8 mouse cellular contexts compared by ENCODE assay signal in the genomic region with DNA sequence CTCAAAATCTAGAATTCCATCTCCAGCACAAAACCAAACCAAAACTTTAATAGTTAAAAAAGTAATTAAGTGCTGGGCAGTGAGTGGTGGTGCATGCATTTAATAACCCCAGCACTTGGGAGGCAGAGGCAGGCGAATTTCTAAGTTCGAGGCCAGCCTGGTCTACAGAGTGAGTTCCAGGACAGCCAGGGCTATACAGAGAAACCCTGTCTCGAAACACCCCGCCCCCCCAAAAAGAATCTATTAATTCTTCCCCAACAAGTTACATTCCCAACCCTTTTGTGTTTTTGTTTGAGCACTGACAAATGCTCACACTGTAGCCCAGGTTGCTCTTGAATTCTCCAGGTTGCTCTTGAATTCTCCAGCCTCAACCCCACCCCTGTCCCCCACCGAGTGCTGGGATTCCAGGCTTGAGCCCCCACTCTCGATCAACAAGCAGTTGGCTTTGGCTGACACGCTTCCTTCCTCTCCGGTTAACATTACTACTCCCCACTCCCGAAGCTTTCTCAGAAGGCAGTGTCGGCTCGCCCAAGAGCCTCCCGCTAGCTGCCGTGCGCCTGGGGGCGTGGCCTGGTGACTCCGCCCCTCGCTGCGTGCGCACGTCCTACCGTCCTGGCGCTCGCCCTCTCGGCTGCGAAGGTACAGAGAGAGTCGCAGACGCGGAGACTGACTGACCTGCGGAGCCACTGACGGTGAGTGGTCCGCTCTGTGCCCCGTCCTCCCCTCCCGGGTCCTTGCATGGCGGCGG. TPM values are rescaled to one million over a fixed set of nuclear protein-coding genes. Genes with fewer than 3 reads are reported as not detected.
A peak's percentile ranks its signal among the peaks of the same experiment; 100 is the strongest.
DNase-seq lines count a peak whose midpoint lies in the region; ATAC-seq lines count a peak whose summit lies in the region.

A gene (plus strand): TSS at position 582 of the 748 bp plus-strand sequence.

- no peaks in the 10 kb centered on the region for H3K27me3 ChIP-seq in hindbrain, embryonic 15.5 days

- peak within 1 kb of the TSS; percentile 83 for H3K27ac ChIP-seq in hindbrain, embryonic 15.5 days (replicated peaks)

- peaks cover 20% of the 10 kb centered on the region for H3K4me1 ChIP-seq in hindbrain, embryonic 15.5 days (replicated peaks)

- H3K36me3 ChIP-seq in hindbrain, embryonic 15.5 days = no peaks in the 10 kb centered on the region

- H3K9me3 ChIP-seq in hindbrain, embryonic 15.5 days = no peaks in the 10 kb centered on the region

- H3K4me2 ChIP-seq in hindbrain, embryonic 15.5 days = peak within 1 kb of the TSS; percentile 88

- peak within 1 kb of the TSS; percentile 98 for H3K4me3 ChIP-seq in hindbrain, embryonic 15.5 days

- peak; percentile 96 for ATAC-seq in hindbrain, embryonic 15.5 days (ENCODE audit: low FRiP score, low read depth)

- 5% methylated on average over 35 of the region's 35 CpGs for WGBS in hindbrain, embryonic 15.5 days

- DNase-seq in R1 (ENCODE audit: low read depth, low spot score) = peak; percentile 91
- peak; percentile 97 to 98 for DNase-seq in cerebellum, postnatal 25 days
- peak; percentile 90 to 94 for DNase-seq in frontal cortex, postnatal 36 days (ENCODE audit: low spot score in 2 of 2)
- peak; percentile 82 for DNase-seq in left cerebral cortex, adult 11 months (ENCODE audit: low spot score)
- DNase-seq in lung, postnatal 4 days = peak; percentile 96 to 97
- peak; percentile 87 for DNase-seq in retina, postnatal 7 days (ENCODE audit: low read depth, low spot score)
- peak; percentile 95 for DNase-seq in urinary bladder, adult 2 months (ENCODE audit: low spot score)

- peak within 1 kb of the TSS; percentile 95 for H3K9ac ChIP-seq in hindbrain, embryonic 15.5 days

RNA-seq across cellular contexts. Expression of the gene that starts here (rescaled TPM):
- 108 and 109 TPM in 2 replicates for polyA plus RNA-seq in hindbrain, embryonic 15.5 days (2015; fragmentation: Nextera tagmentation; extraction: Ambion mirVana)
- 54.0 and 59.1 TPM in 2 replicates for polyA plus RNA-seq in urinary bladder, adult 2 months (2012; rRNA removed)

Comparison
In these comparisons a context has a peak if more than half of its experiments do, and no peak if none do; other contexts are left out.
1. Peak in every context shown above with its lines: DNase-seq, ATAC-seq, H3K4me3 ChIP-seq and H3K27ac ChIP-seq.